Mouse (Mus musculus): ENCODE measurements around the gene a.

- TF ChIP-seq CTCF (IDR thresholded peaks at IDR 0.05; ENCODE audit: low read depth) (no peak), EP300 (optimal IDR thresholded peaks at IDR 0.05) (no peak)
These were observed 239.6 kb downstream of the a start for GRCm38 (mm10) chr2:155030831-155031230.
